Mouse (Mus musculus): ENCODE results near the gene Thumpd2. TPM values are rescaled to one million over a fixed set of nuclear protein-coding genes. Genes with fewer than 3 reads are reported as not detected.

The Thumpd2 gene
- 12.5 TPM for polyA plus RNA-seq (2017; shearing (Covaris generic))

DNA sequence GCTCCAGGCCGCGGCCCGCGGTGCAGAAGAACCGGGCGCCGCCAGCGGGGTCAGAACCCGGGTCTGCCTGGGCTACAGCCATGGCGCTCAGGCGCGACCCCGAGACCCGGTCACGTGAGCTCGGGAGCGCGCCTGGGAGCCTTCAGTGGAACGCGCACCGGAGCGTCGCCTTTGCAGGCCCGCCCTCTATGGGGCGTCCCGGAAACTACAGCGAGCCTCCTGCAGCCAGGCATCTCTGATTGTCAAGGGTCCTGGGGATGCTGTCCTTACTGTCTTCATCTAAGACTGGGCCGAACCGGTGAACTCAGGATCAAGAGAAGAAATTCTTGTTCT lies at the start of gene Thumpd2:
TSS of gene Thumpd2 (minus strand) at position 104 of the 333 bp plus-strand sequence.

Other genes with a start within 250 kb of the Thumpd2 start
- not detected for gene Tmem178, start 120.5 kb downstream of the Thumpd2 start, polyA plus RNA-seq (2017; shearing (Covaris generic))

Measured in effector memory CD4-positive, alpha-beta T cell, adult 5 months (primary cell).